Mouse (Mus musculus): Measurements from ENCODE around the gene Lyrm7. TPM values are rescaled to one million over a fixed set of nuclear protein-coding genes. Genes with fewer than 3 reads are reported as not detected.

Gene Lyrm7
- polyA plus RNA-seq, 1 experiment from 2014 or later, result 6.7 TPM

- no peak for ATAC-seq (ENCODE audit: low FRiP score, low TSS enrichment)
- H3K36me3 ChIP-seq (ENCODE audit: control insufficient read depth, insufficient read depth, low read length), result no peaks in the 10 kb centered on the region
- 91% methylated on average over 28 of the region's 28 CpGs for WGBS
- H3K27ac ChIP-seq (ENCODE audit: low read depth, low read length), result no peak overlapping the region
- H3K4me1 ChIP-seq (ENCODE audit: control insufficient read depth, insufficient read depth, low read length), result no peaks in the 10 kb centered on the region
- no peaks in the 10 kb centered on the region for H3K27me3 ChIP-seq (ENCODE audit: control insufficient read depth, insufficient read depth, low read length)
- peaks cover 4% of the 10 kb centered on the region; the same call in 1 of the 2 replicates for H3K9me3 ChIP-seq (ENCODE audit: control insufficient read depth, low read length)
- H3K4me3 ChIP-seq (ENCODE audit: low read length), result no peak overlapping the region
- H3K4me2 ChIP-seq (replicated peaks; ENCODE audit: low read depth, low read length), result no peak overlapping the region
- no peak overlapping the region for H3K9ac ChIP-seq (ENCODE audit: low read depth, low read length)
Observed at GRCm38 (mm10) chr11:54806891-54807290, 53.8 kb downstream of the Lyrm7 start.

- no peak for ATAC-seq (ENCODE audit: low FRiP score, low TSS enrichment)
- WGBS, result 82% methylated on average over 4 of the region's 4 CpGs
- H3K4me1 ChIP-seq (ENCODE audit: control insufficient read depth, insufficient read depth, low read length), result no peaks in the 10 kb centered on the region
- H3K4me3 ChIP-seq (ENCODE audit: low read length), result no peak overlapping the region
- H3K27me3 ChIP-seq (ENCODE audit: control insufficient read depth, insufficient read depth, low read length), result no peaks in the 10 kb centered on the region
- no peak overlapping the region for H3K27ac ChIP-seq (ENCODE audit: low read depth, low read length)
- H3K9me3 ChIP-seq (ENCODE audit: control insufficient read depth, low read length), result peaks cover 4% of the 10 kb centered on the region; the same call in 1 of the 2 replicates
- H3K36me3 ChIP-seq (ENCODE audit: control insufficient read depth, insufficient read depth, low read length), result no peaks in the 10 kb centered on the region
- H3K9ac ChIP-seq (ENCODE audit: low read depth, low read length), result no peak overlapping the region
- H3K4me2 ChIP-seq (replicated peaks; ENCODE audit: low read depth, low read length), result no peak overlapping the region
Observed at GRCm38 (mm10) chr11:54805196-54805595, 55.5 kb downstream of the Lyrm7 start.

GRCm38 (mm10) chr11:54802621-54803020 lies 58.1 kb downstream of the Lyrm7 start:
- Histone ChIP-seq H3K27ac (ENCODE audit: low read depth, low read length) (no peak overlapping the region), H3K27me3 (ENCODE audit: control insufficient read depth, insufficient read depth, low read length) (no peaks in the 10 kb centered on the region), H3K36me3 (ENCODE audit: control insufficient read depth, insufficient read depth, low read length) (no peaks in the 10 kb centered on the region), H3K9ac (ENCODE audit: low read depth, low read length) (no peak overlapping the region), H3K4me3 (ENCODE audit: low read length) (no peak overlapping the region), H3K4me2 (replicated peaks; ENCODE audit: low read depth, low read length) (no peak overlapping the region), H3K4me1 (ENCODE audit: control insufficient read depth, insufficient read depth, low read length) (no peaks in the 10 kb centered on the region), H3K9me3 (ENCODE audit: control insufficient read depth, low read length) (peaks cover 4% of the 10 kb centered on the region; the same call in 1 of the 2 replicates)
- ATAC-seq (ENCODE audit: low FRiP score, low TSS enrichment), result no peak
- WGBS, result 39% methylated on average over 6 of the region's 6 CpGs

GRCm38 (mm10) chr11:54801791-54802558 lies 58.7 kb downstream of the Lyrm7 start:
- no peaks in the 10 kb centered on the region for H3K27me3 ChIP-seq (ENCODE audit: control insufficient read depth, insufficient read depth, low read length)
- no peaks in the 10 kb centered on the region for H3K4me1 ChIP-seq (ENCODE audit: control insufficient read depth, insufficient read depth, low read length)
- H3K9ac ChIP-seq (ENCODE audit: low read depth, low read length), result no peak overlapping the region
- WGBS, result 61% methylated on average over 6 of the region's 6 CpGs
- no peak for ATAC-seq (ENCODE audit: low FRiP score, low TSS enrichment)
- H3K9me3 ChIP-seq (ENCODE audit: control insufficient read depth, low read length), result peaks cover 4% of the 10 kb centered on the region; the same call in 1 of the 2 replicates
- no peaks in the 10 kb centered on the region for H3K36me3 ChIP-seq (ENCODE audit: control insufficient read depth, insufficient read depth, low read length)
- no peak overlapping the region for H3K4me3 ChIP-seq (ENCODE audit: low read length)
- no peak overlapping the region for H3K4me2 ChIP-seq (replicated peaks; ENCODE audit: low read depth, low read length)
- no peak overlapping the region for H3K27ac ChIP-seq (ENCODE audit: low read depth, low read length)

GRCm38 (mm10) chr11:54796551-54796950 lies 64.2 kb downstream of the Lyrm7 start:
- Histone ChIP-seq H3K4me1 (ENCODE audit: control insufficient read depth, insufficient read depth, low read length) (no peaks in the 10 kb centered on the region), H3K27ac (ENCODE audit: low read depth, low read length) (no peak overlapping the region), H3K4me3 (ENCODE audit: low read length) (no peak overlapping the region), H3K9me3 (ENCODE audit: control insufficient read depth, low read length) (no peaks in the 10 kb centered on the region), H3K27me3 (ENCODE audit: control insufficient read depth, insufficient read depth, low read length) (no peaks in the 10 kb centered on the region), H3K36me3 (ENCODE audit: control insufficient read depth, insufficient read depth, low read length) (no peaks in the 10 kb centered on the region), H3K4me2 (replicated peaks; ENCODE audit: low read depth, low read length) (no peak overlapping the region), H3K9ac (ENCODE audit: low read depth, low read length) (no peak overlapping the region)
- ATAC-seq (ENCODE audit: low FRiP score, low TSS enrichment), result no peak
- WGBS, result 65% methylated on average over 11 of the region's 11 CpGs

GRCm38 (mm10) chr11:54794678-54795077 lies 66.0 kb downstream of the Lyrm7 start:
- H3K4me1 ChIP-seq (ENCODE audit: control insufficient read depth, insufficient read depth, low read length), result no peaks in the 10 kb centered on the region
- H3K36me3 ChIP-seq (ENCODE audit: control insufficient read depth, insufficient read depth, low read length), result no peaks in the 10 kb centered on the region
- H3K27me3 ChIP-seq (ENCODE audit: control insufficient read depth, insufficient read depth, low read length), result no peaks in the 10 kb centered on the region
- no peak overlapping the region for H3K9ac ChIP-seq (ENCODE audit: low read depth, low read length)
- no peak overlapping the region for H3K4me3 ChIP-seq (ENCODE audit: low read length)
- H3K4me2 ChIP-seq (replicated peaks; ENCODE audit: low read depth, low read length), result no peak overlapping the region
- 93% methylated on average over 3 of the region's 3 CpGs for WGBS
- no peak overlapping the region for H3K27ac ChIP-seq (ENCODE audit: low read depth, low read length)
- ATAC-seq (ENCODE audit: low FRiP score, low TSS enrichment), result no peak
- no peaks in the 10 kb centered on the region for H3K9me3 ChIP-seq (ENCODE audit: control insufficient read depth, low read length)

GRCm38 (mm10) chr11:54793173-54793572 lies 67.5 kb downstream of the Lyrm7 start:
- 61% methylated on average over 1 of the region's 1 CpGs for WGBS
- H3K36me3 ChIP-seq (ENCODE audit: control insufficient read depth, insufficient read depth, low read length), result no peaks in the 10 kb centered on the region
- ATAC-seq (ENCODE audit: low FRiP score, low TSS enrichment), result no peak
- H3K9ac ChIP-seq (ENCODE audit: low read depth, low read length), result no peak overlapping the region
- no peaks in the 10 kb centered on the region for H3K27me3 ChIP-seq (ENCODE audit: control insufficient read depth, insufficient read depth, low read length)
- H3K4me2 ChIP-seq (replicated peaks; ENCODE audit: low read depth, low read length), result no peak overlapping the region
- H3K9me3 ChIP-seq (ENCODE audit: control insufficient read depth, low read length), result no peaks in the 10 kb centered on the region
- no peak overlapping the region for H3K27ac ChIP-seq (ENCODE audit: low read depth, low read length)
- no peak overlapping the region for H3K4me3 ChIP-seq (ENCODE audit: low read length)
- H3K4me1 ChIP-seq (ENCODE audit: control insufficient read depth, insufficient read depth, low read length), result no peaks in the 10 kb centered on the region

GRCm38 (mm10) chr11:54791458-54791857 lies 69.3 kb downstream of the Lyrm7 start:
- H3K27ac ChIP-seq (ENCODE audit: low read depth, low read length), result no peak overlapping the region
- no peaks in the 10 kb centered on the region for H3K36me3 ChIP-seq (ENCODE audit: control insufficient read depth, insufficient read depth, low read length)
- H3K9me3 ChIP-seq (ENCODE audit: control insufficient read depth, low read length), result no peaks in the 10 kb centered on the region
- no peak overlapping the region for H3K4me3 ChIP-seq (ENCODE audit: low read length)
- H3K4me1 ChIP-seq (ENCODE audit: control insufficient read depth, insufficient read depth, low read length), result no peaks in the 10 kb centered on the region
- ATAC-seq (ENCODE audit: low FRiP score, low TSS enrichment), result no peak
- no peaks in the 10 kb centered on the region for H3K27me3 ChIP-seq (ENCODE audit: control insufficient read depth, insufficient read depth, low read length)
- no peak overlapping the region for H3K4me2 ChIP-seq (replicated peaks; ENCODE audit: low read depth, low read length)
- WGBS, result 98% methylated on average over 4 of the region's 4 CpGs
- H3K9ac ChIP-seq (ENCODE audit: low read depth, low read length), result no peak overlapping the region
